Mouse (Mus musculus) heart, postnatal 0 days (tissue): ENCODE data around the gene Wfdc21.

Experiments
- CTCF ChIP-seq: IDR thresholded peaks from 2 replicates; pipeline ENCODE4 v1.5.1; 2016; ENCODE audit warnings: antibody characterized with exemption, control low read depth, low read depth
- EP300 ChIP-seq: IDR thresholded peaks from 2 replicates; pipeline ENCODE4 v1.6.1; 2016; ENCODE audit warnings: antibody characterized with exemption, low read depth

GRCm38 (mm10) chr11:83796112-83796511 is 49.4 kb downstream of the Wfdc21 start:
- TF ChIP-seq CTCF = no peak
- no peak for TF ChIP-seq EP300
